Mouse (Mus musculus) hematopoietic stem cell, adult 5-6 weeks (primary cell): ENCODE results near the gene Ugt1a1. TPM values are rescaled to one million over a fixed set of nuclear protein-coding genes. Genes with fewer than 3 reads are reported as not detected.

Experiments
- ATAC-seq, 2 experiments: fragments of 125-278 bp in 1 of 2; replicated peaks in 1 of 2; 2 replicates each; pipeline ENCODE4 v1.8.0; 2016 to 2017; ENCODE audit warnings: inconsistent platforms in 2 of 2, mild to moderate bottlenecking in 2 of 2, moderate number of reproducible peaks in 2 of 2, low read depth in 1 of 2, moderate TSS enrichment in 1 of 2; ENCODE audit not compliant: low FRiP score in 2 of 2, poor library complexity in 2 of 2, severe bottlenecking in 2 of 2, insufficient read depth in 1 of 2, low TSS enrichment in 1 of 2
- total RNA-seq: library from RNA; stranded (forward); fragments of 172-1452, 232-1000 nt; gene quantifications from 2 replicates; pipeline ENCODE4 v1.2.3, GENCODE M21; 2017

The Ugt1a1 gene
- total RNA-seq, 1 experiment from 2014 or later = not detected

DNA sequence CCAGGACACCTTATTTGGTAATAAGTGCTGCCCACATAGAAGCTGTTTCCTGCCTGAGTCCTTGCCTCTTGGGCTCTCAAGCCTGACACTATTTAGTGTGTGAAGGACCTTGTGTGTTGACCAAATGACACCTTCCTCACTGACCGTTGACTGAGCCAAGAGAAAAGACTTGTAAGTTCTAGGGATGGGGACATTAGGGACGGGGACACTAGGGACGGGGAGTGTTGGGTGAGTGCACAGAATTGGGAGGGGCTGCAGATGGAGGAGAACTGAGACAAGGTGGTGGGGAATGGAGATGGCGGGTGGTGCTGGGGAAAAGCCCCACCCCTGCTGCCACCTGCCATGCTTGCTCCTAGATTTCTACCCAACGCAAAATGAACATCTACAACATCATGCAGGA, 18.2 kb downstream of the Ugt1a1 start:
- no peak for ATAC-seq

DNA sequence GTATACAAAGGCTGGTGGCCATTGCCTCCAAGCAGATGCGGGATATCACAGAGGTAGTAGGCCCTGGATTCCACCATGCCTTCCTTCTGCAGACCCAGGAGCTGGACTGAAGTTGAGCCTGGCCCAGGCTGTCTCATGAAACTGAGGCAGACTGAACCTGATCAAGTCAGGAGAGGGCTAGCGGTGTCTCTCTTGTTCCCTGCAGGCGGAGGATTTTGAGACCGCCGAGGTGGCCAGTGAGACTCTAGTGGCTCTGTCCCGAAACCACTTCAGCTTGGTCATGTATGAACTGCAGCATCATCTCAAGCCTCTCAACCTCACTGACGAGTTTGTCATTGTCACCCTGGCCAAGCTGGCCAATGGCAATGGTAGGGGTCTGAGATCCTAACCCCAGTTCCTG, 18.7 kb downstream of the Ugt1a1 start:
- no peak for ATAC-seq

DNA sequence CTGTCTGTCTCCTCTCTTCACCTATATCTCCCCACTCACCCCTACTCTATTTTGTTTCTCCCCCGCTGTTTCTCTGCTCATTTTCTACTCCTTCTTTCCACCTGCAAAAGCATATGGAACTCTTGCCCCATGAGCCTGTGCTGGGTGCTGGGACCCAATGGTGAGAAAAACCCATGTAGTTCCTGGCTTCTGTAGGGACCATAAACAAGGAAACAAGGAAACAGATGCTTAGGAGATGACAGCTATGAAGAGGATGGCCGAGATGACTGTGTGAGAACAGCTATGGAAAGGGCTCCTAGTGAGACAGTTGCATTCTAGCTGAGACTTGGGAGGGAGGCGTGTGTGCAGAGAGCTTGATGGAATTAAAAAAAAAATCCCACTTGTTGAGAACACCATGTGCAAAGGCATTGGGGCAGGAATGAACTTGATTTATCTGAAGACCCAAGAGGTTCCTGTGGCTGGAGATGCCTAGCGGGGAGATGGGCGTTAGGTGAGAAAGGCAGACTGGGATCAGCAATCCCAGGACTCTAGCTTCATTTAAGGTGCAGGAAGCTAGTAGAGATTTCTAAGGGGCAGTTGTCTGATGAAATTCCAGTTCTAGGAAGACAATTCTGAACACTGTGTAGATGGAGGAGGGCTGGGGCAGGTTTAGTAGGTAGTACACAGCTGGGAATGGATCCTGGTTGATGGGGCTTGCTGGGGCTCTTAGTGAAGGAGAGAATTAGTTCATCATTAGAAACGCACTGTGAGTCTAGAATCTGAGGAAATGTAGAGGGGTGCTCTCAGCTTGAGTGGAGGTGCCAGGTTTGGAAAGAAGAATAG, 19.4 kb downstream of the Ugt1a1 start:
- no peak for ATAC-seq

DNA sequence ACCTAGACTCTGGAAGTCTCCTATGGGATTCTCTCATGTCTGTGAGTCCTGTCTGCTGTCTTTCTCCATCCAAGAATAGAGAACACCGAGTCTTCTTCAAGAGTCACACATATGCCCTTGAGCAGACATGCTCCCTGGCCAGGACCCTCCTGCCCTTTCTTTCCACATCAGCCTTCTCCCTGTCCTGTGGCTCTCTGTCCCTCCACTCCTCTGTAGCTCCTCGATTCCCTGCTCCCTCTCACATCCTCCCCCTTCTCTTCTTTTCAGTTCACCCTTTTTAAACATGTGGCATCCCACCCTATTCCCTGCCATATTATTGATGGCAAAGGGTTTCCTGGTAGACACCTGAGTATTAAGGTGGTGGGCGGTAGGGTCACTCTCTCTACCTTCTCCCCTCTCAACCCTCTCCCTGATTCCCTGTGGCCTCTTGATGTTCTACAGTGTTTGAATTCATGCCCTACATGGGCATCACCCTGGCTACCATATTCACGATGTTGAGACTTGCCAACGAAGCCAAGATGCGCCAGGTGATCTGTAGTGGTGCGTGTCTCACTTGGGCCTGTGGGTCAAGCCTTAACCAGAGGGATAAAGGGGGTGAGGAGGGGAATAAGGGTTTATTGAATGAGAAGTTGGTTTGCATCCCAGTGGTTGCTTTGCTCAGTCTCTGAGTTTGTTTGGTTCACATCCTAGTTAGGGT, 20.2 kb downstream of the Ugt1a1 start:
- no peak for ATAC-seq

- no peak for ATAC-seq
These were observed 21.1 kb downstream of the Ugt1a1 start for GRCm38 (mm10) chr1:88232664-88233380.

GRCm38 (mm10) chr1:88233421-88234247, 21.9 kb downstream of the Ugt1a1 start:
- no peak for ATAC-seq

GRCm38 (mm10) chr1:88234248-88234610, 22.5 kb downstream of the Ugt1a1 start:
- no peak for ATAC-seq

GRCm38 (mm10) chr1:88234646-88235045, 22.9 kb downstream of the Ugt1a1 start:
- ATAC-seq = no peak

DNA sequence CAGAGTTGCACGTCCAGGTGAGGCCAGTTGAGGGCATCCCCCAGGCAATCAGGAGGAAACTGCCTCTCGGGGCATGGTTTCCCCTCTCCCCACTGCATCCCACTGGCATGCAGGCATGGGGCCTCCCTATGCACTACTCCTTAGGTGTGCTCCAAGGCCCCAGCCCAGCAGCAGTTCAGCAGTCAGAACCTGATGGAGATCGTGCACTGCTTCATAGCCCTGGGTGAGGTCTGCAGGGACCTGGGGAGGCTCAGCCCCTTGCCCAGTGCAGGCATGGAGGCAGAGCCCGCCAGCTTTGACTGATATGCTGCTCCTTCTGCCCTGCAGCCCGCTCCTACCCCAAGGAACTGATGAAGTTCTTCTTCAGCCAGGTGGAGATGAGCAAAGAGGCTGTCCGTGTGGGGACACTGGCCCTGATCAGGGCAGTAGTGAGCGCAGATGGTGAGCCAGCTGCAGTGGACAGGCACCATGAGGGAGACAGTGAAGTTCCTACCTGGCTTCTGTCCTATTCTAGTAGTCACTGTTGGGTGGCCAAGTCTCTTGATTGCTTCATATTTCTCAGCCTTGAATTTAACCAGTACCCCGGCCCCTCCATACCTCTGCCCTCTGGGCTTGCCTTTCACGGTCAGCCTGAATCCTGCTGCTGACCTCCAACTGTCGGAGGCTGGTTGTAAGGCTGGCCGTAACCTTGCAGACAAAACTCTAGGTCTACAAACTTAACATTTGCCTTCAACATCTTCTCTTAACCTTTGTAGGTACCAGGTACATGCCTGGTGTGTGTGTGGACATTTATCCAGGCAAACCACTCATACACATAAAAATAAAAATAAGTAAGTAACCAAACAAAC, 23.5 kb downstream of the Ugt1a1 start:
- no peak for ATAC-seq

DNA sequence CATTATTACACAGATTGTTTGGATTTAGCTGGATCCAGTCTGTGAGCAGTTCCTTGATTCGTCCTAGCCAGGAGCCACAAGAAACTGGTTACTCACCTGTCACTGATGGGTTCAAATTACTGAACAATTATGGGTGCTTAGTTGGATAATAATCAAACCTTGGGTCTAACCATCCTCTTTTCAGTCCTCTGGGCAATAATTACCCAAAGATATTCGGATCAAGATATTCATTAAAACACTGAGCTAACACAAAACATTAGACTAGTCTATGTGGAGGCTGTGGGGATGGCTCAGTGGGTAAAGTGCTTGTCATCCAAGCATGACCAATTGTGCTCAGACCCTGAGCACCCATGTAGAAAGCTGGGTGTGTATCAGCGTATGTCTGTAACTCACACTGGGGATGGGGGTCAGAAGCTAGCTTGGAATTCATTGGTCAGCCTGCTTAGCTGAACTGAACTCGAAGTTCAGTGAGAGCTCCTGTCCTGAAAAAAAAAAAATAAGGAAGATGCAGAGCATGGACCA, 24.2 kb downstream of the Ugt1a1 start:
- ATAC-seq = no peak

DNA sequence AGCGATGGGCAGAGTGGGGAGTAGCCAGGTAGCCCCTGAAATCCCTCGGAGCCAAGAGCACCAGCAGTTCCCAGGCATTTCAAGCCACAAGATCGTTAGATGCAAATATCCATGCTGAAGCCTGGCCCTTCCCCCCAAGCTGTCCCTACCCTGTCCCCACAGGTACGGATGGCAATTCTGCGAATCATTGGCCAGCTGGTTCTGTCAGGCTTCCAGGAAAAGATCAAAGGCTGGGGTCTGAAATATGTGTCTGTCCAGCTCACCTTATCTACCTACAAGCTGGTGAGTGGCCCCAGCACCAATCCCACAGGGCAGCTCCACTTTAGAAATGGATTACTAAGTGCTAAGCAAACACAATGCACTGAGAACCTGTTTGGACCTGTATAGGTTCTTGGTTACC, 25.6 kb downstream of the Ugt1a1 start:
- ATAC-seq = no peak

- ATAC-seq = no peak
These were observed 27.0 kb downstream of the Ugt1a1 start for GRCm38 (mm10) chr1:88238771-88239170.

GRCm38 (mm10) chr1:88240072-88240471, 28.3 kb downstream of the Ugt1a1 start:
- no peak for ATAC-seq

DNA sequence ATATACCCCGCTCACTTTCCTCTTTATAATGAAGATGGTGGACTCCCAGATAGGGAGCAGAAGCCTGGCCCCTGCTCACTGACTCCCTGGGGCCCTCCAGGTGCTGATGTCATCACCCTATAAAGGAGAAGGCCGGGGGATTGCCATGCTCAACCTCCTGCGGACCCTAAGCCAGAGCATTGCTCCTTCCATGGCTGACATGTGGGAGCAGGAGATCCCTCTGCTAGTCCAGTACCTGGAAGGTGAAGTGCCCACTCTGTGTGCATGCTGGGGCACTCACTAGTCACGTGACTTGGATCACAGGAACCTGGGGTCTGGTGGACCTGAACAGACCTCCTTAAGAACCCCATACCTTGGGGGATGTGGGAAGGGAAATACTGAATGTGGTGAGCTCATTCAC, 28.8 kb downstream of the Ugt1a1 start:
- no peak for ATAC-seq

DNA sequence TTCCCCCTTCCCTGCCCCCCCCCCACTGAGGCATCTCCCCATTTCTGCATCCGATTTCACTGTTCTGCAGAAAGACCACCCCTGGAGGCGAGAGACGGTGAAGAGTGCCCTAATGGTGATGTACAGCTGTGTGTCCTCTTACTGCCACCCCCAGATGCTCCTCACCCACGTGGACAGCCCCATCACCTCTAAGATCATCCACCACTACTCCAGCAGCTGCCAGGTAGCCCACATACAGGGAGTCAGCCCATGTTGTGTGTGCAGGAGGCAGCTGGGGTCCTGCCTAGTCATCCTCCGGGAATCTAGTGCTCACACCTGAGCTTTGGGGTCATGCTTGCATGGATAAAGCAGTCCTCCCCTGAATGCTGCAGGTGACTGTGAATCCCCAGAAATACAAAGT, 32.1 kb downstream of the Ugt1a1 start:
- no peak for ATAC-seq

DNA sequence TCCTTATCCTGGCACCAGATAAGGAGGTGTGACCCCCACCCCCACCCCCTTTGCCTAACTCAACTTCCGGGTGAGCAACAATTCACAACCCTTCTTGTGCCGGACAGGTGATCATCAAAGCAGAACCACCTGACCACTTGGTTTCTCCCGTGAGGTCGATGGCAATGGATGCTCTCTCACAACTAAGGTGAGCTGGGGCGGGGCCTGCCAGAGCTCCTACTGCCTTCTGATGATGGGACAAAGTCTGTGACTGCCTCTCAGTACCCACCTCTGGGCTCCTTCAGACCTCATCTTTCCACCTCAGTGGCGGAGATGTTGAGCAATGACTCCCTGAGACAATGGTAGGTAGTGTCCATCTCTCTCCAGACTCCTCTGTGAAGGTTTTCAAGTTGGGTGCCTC, 34.1 kb downstream of the Ugt1a1 start:
- ATAC-seq = no peak
